Mouse (Mus musculus) CH12.LX (cell line): Measurements from ENCODE around the gene Vcan. TPM values are rescaled to one million over a fixed set of nuclear protein-coding genes. Genes with fewer than 3 reads are reported as not detected.

Experiments used
- DNase-seq: peaks from one replicate; pipeline ENCODE4 v3.0.0-alpha.2; 2013; ENCODE audit errors: extremely low read depth
- H3K27ac ChIP-seq: 2 replicates; pipeline ENCODE4 v1.5.1; 2012; ENCODE audit warnings: low read depth, mild to moderate bottlenecking, control low read depth, moderate library complexity; ENCODE audit not compliant: insufficient read depth
- H3K27me3 ChIP-seq: replicated peaks from 2 replicates; pipeline ENCODE3; 2012; ENCODE audit warnings: inconsistent platforms
- H3K36me3 ChIP-seq, 2 experiments: replicated peaks in 1 of 2; 2 replicates each; pipeline versions ENCODE3 to v1.6.1; 2012; ENCODE audit warnings: inconsistent platforms in 1 of 2, low read length in 1 of 2, mild to moderate bottlenecking in 1 of 2, mixed read lengths in 1 of 2, moderate library complexity in 1 of 2; ENCODE audit not compliant: control insufficient read depth in 1 of 2, insufficient read depth in 1 of 2
- H3K4me1 ChIP-seq, 2 experiments: 2 replicates each; pipeline ENCODE4 v1.6.1; 2012; ENCODE audit warnings: inconsistent platforms in 1 of 2, moderate library complexity in 1 of 2; ENCODE audit not compliant: insufficient read depth in 2 of 2, control insufficient read depth in 1 of 2
- H3K4me2 ChIP-seq: 2 replicates; pipeline ENCODE4 v1.6.1; 2012; ENCODE audit warnings: low read depth, mild to moderate bottlenecking, control low read depth; ENCODE audit not compliant: poor library complexity, insufficient read depth, severe bottlenecking
- H3K4me3 ChIP-seq, 3 experiments: fragments of 150-350 bp in 1 of 3; sonication (generic) in 1 of 3; replicated peaks in 1 of 3; 2 replicates each; pipeline versions ENCODE3 to v1.5.1; 2011 to 2012; ENCODE audit warnings: low read depth in 2 of 3, low read length in 2 of 3, mild to moderate bottlenecking in 2 of 3, moderate library complexity in 2 of 3, control low read depth in 1 of 3, improper control_type of control experiment in 1 of 3, inconsistent platforms in 1 of 3, mixed read lengths in 1 of 3; ENCODE audit not compliant: poor library complexity in 1 of 3
- H3K79me2 ChIP-seq: replicated peaks from 2 replicates; pipeline ENCODE4 v1.6.1; 2012; ENCODE audit warnings: mild to moderate bottlenecking, moderate library complexity; ENCODE audit not compliant: control insufficient read depth, poor library complexity, insufficient read depth, severe bottlenecking; ENCODE audit errors: extremely low read depth
- H3K9ac ChIP-seq: 2 replicates; pipeline ENCODE4 v1.6.1; 2012; ENCODE audit warnings: low read depth, mild to moderate bottlenecking, control low read depth, moderate library complexity; ENCODE audit not compliant: insufficient read depth
- H3K9me3 ChIP-seq: replicated peaks from 2 replicates; pipeline ENCODE3; 2012; ENCODE audit warnings: low read length, inconsistent platforms, mixed read lengths
- CHD1 ChIP-seq: IDR thresholded peaks from 2 replicates; pipeline ENCODE4 v1.6.1; 2012; ENCODE audit warnings: low read depth, low read length, improper control_type of control experiment, inconsistent platforms
- CTCF ChIP-seq, 2 experiments: IDR thresholded peaks in 1 of 2; conservative IDR thresholded peaks in 1 of 2; 2 replicates each; pipeline ENCODE4 v1.5.1; 2011 to 2012; ENCODE audit warnings: low read depth in 2 of 2, low read length in 2 of 2, improper control_type of control experiment in 1 of 2, inconsistent platforms in 1 of 2, mild to moderate bottlenecking in 1 of 2, moderate library complexity in 1 of 2
- E2F4 ChIP-seq: IDR thresholded peaks from 2 replicates; pipeline ENCODE4 v1.6.1; 2011; ENCODE audit warnings: low read depth, low read length, improper control_type of control experiment; ENCODE audit not compliant: insufficient replicate concordance
- ELF1 ChIP-seq: IDR thresholded peaks from 2 replicates; pipeline ENCODE4 v1.6.1; 2014; ENCODE audit warnings: low read depth, mild to moderate bottlenecking, inconsistent platforms, low read length, improper control_type of control experiment
- ETS1 ChIP-seq: conservative IDR thresholded peaks from 2 replicates; pipeline ENCODE4 v1.6.1; 2012; ENCODE audit warnings: low read depth, mild to moderate bottlenecking, inconsistent platforms, low read length, improper control_type of control experiment, moderate library complexity
- GABPA ChIP-seq: IDR thresholded peaks from 2 replicates; pipeline ENCODE4 v1.6.1; 2012; ENCODE audit warnings: low read depth, low read length, improper control_type of control experiment, inconsistent platforms; ENCODE audit not compliant: insufficient replicate concordance
- HCFC1 ChIP-seq: IDR thresholded peaks from 2 replicates; pipeline ENCODE4 v1.6.1; 2012; ENCODE audit warnings: low read depth, mild to moderate bottlenecking, inconsistent platforms, low read length, improper control_type of control experiment
- IRF4 ChIP-seq: IDR thresholded peaks from 2 replicates; pipeline ENCODE4 v1.6.1; 2014; ENCODE audit warnings: low read depth, mild to moderate bottlenecking, inconsistent platforms, low read length, improper control_type of control experiment
- JUND ChIP-seq: conservative IDR thresholded peaks from 2 replicates; pipeline ENCODE4 v1.6.1; 2011; ENCODE audit warnings: low read depth, low read length, improper control_type of control experiment
- MAZ ChIP-seq: IDR thresholded peaks from 2 replicates; pipeline ENCODE4 v1.6.1; 2012; ENCODE audit warnings: low read depth, mild to moderate bottlenecking, inconsistent platforms, low read length, improper control_type of control experiment, moderate library complexity
- MEF2A ChIP-seq: IDR thresholded peaks from 2 replicates; pipeline ENCODE4 v1.6.1; 2014; ENCODE audit warnings: low read depth, mild to moderate bottlenecking, inconsistent platforms, low read length, improper control_type of control experiment, borderline replicate concordance
- MXI1 ChIP-seq: IDR thresholded peaks from 2 replicates; pipeline ENCODE4 v1.6.1; 2011; ENCODE audit warnings: mild to moderate bottlenecking, low read depth, low read length, improper control_type of control experiment
- POLR2AphosphoS2 ChIP-seq: IDR thresholded peaks from 2 replicates; pipeline ENCODE4 v1.6.1; 2011; ENCODE audit warnings: low read depth, low read length, improper control_type of control experiment
- RCOR1 ChIP-seq: conservative IDR thresholded peaks from 2 replicates; pipeline ENCODE4 v1.6.1; 2012; ENCODE audit warnings: low read depth, mild to moderate bottlenecking, inconsistent platforms, low read length, improper control_type of control experiment
- SIN3A ChIP-seq: IDR thresholded peaks from 2 replicates; pipeline ENCODE4 v1.6.1; 2012; ENCODE audit warnings: low read length, improper control_type of control experiment, inconsistent platforms
- SMC3 ChIP-seq: IDR thresholded peaks from 2 replicates; pipeline ENCODE4 v1.6.1; 2011; ENCODE audit warnings: low read depth, low read length, improper control_type of control experiment
- TBP ChIP-seq: conservative IDR thresholded peaks from 2 replicates; pipeline ENCODE4 v1.6.1; 2011; ENCODE audit warnings: low read depth, low read length, improper control_type of control experiment
- ZKSCAN1 ChIP-seq: IDR thresholded peaks from 2 replicates; pipeline ENCODE4 v1.6.1; 2012; ENCODE audit warnings: low read depth, inconsistent platforms, low read length, improper control_type of control experiment, borderline replicate concordance
- ZMIZ1 ChIP-seq: IDR thresholded peaks from 2 replicates; pipeline ENCODE4 v1.6.1; 2012; ENCODE audit warnings: low read depth, mild to moderate bottlenecking, inconsistent platforms, low read length, improper control_type of control experiment
- ZNF384 ChIP-seq: IDR thresholded peaks from 2 replicates; pipeline ENCODE4 v1.6.1; 2012; ENCODE audit warnings: low read depth, low read length, improper control_type of control experiment, inconsistent platforms
- dilution Hi-C: fragments of 300-500 bp; cut with MboI; formaldehyde crosslinking; loops from 2 replicates; pipeline ENCODE4 v1.14.3; 2020; ENCODE audit warnings: low sequenced_read_pairs; ENCODE audit not compliant: extremely low pct_unique_long_range_greater_than_20kb, extremely low pct_ligation_motif_present
- in situ Hi-C: fragments of 300-500 bp; cut with MboI; formaldehyde crosslinking; loops from 3 replicates; pipeline ENCODE4 v1.14.3; 2019; ENCODE audit warnings: low sequenced_read_pairs, low pct_ligation_motif_present, low pct_unique_long_range_greater_than_20kb, mixed read lengths
- polyA plus RNA-seq: library from polyadenylated mRNA; unstranded; fragments of >175 nt; gene quantifications from 2 replicates; pipeline ENCODE4 v1.2.1, GENCODE M21; 2012; ENCODE audit warnings: low read depth; ENCODE audit not compliant: insufficient read length
- total RNA-seq, 2 experiments: library from RNA; depleted of rRNA; stranded (reverse); fragments of 300-350 nt in 1 of 2; fragments of >200 nt in 1 of 2; gene quantifications; 2 replicates each; pipeline ENCODE4 v1.2.3; 2012 to 2014

Gene Vcan
- total and polyA plus RNA-seq, 3 experiments, result 0.04 to 0.23 (median 0.07) TPM

- H3K27ac ChIP-seq, result no peak overlapping the region
- in situ Hi-C loops (no loop called here), dilution Hi-C loops (no loop called here)
- H3K9ac ChIP-seq, result no peak overlapping the region
- DNase-seq, result no peak
- H3K79me2 ChIP-seq, result no peaks in the 10 kb centered on the region
- no peak overlapping the region for H3K4me2 ChIP-seq
- peaks cover 0 to 3% of the 10 kb centered on the region in 2 experiments; a peak in 1 of 4 replicates for H3K4me1 ChIP-seq
- H3K9me3 ChIP-seq, result no peaks in the 10 kb centered on the region
- H3K36me3 ChIP-seq, result no peaks in the 10 kb centered on the region
- no peaks in the 10 kb centered on the region for H3K27me3 ChIP-seq
- no peak overlapping the region for H3K4me3 ChIP-seq
- no peak for TF ChIP-seq MAZ
- TF ChIP-seq RCOR1, result no peak
- TF ChIP-seq ETS1, result no peak
Measured at GRCm38 (mm10) chr13:89657046-89657445, 85.3 kb downstream of the Vcan start.

DNA sequence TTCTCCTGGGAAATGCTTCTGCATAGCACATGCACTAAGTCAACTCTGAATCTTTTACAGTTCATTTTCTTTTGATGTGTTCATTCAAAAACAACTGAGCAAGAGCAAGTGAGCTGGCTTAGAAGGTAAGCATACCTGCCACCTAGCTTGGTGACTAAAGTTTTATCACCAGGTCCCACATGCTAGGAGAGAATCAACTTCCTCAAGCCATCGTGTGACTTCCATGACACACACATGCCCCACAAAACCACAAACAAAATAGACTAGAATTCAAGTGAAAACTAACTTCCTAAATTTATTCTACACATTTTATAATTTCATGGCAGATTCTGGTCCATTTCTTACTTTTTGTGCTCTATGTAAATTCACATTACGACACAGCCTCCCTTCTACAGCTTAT is 89.0 kb downstream of the Vcan start:
- no peak overlapping the region for H3K9ac ChIP-seq
- no peaks in the 10 kb centered on the region for H3K27me3 ChIP-seq
- no peak overlapping the region for H3K27ac ChIP-seq
- no peaks in the 10 kb centered on the region for H3K36me3 ChIP-seq
- no peaks in the 10 kb centered on the region for H3K79me2 ChIP-seq
- dilution Hi-C loops (no loop called here), in situ Hi-C loops (no loop called here)
- H3K9me3 ChIP-seq, result no peaks in the 10 kb centered on the region
- H3K4me2 ChIP-seq, result no peak overlapping the region
- no peak for TF ChIP-seq CTCF (conservative IDR thresholded peaks at IDR 0.05 in 1 of 2, IDR thresholded peaks at IDR 0.05 in 1 of 2; ENCODE audit: low read depth in 2 of 2, low read length in 2 of 2)
- TF ChIP-seq E2F4, result no peak
- TF ChIP-seq TBP, result no peak
- no peak for TF ChIP-seq ELF1
- no peak overlapping the region for H3K4me3 ChIP-seq
- no peak for DNase-seq
- H3K4me1 ChIP-seq, result peaks cover 0 to 7% of the 10 kb centered on the region in 2 experiments; a peak in 2 of 4 replicates

GRCm38 (mm10) chr13:89652773-89653172 is 89.5 kb downstream of the Vcan start:
- no peaks in the 10 kb centered on the region for H3K27me3 ChIP-seq
- H3K9me3 ChIP-seq, result no peaks in the 10 kb centered on the region
- peaks cover 0 to 7% of the 10 kb centered on the region in 2 experiments; a peak in 2 of 4 replicates for H3K4me1 ChIP-seq
- dilution Hi-C loops, result no loop called here
- no peak overlapping the region for H3K4me2 ChIP-seq
- no peak overlapping the region for H3K4me3 ChIP-seq
- in situ Hi-C loops, result no loop called here
- H3K79me2 ChIP-seq, result no peaks in the 10 kb centered on the region
- no peak overlapping the region for H3K9ac ChIP-seq
- TF ChIP-seq ZMIZ1, result no peak
- TF ChIP-seq SMC3, result no peak
- no peak for TF ChIP-seq TBP
- no peak for TF ChIP-seq JUND
- TF ChIP-seq MXI1, result no peak
- no peak for TF ChIP-seq POLR2AphosphoS2
- TF ChIP-seq IRF4, result no peak
- no peak for TF ChIP-seq MEF2A
- TF ChIP-seq ETS1, result no peak
- no peak for TF ChIP-seq GABPA
- TF ChIP-seq CHD1, result no peak
- TF ChIP-seq CTCF (conservative IDR thresholded peaks at IDR 0.05 in 1 of 2, IDR thresholded peaks at IDR 0.05 in 1 of 2; ENCODE audit: low read depth in 2 of 2, low read length in 2 of 2), result no peak
- no peak for TF ChIP-seq ZNF384
- TF ChIP-seq SIN3A, result no peak
- no peak for TF ChIP-seq ZKSCAN1
- no peak for TF ChIP-seq HCFC1
- no peaks in the 10 kb centered on the region for H3K36me3 ChIP-seq
- no peak for DNase-seq
- H3K27ac ChIP-seq, result no peak overlapping the region
